Comparison of ENCODE assay signal across 34 mouse cellular contexts in the genomic region with DNA sequence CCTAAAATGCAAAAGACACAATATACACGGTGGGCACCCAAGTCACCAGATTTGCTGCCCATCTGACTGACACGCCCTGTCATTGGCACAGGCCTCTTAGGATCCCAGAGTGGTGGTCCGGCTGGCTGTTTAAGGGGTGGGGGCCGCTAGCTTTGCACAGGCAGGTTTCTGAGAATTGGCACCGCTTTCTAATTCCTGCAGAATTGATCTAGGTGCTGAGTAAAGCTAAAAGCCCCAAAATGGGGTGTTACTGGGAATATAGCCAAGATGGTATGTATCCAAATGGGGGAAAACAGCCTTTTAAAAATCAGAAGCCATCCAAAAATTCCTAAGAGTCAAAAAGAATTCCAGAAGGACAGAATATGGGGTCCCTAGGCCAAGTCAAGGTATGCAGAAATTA. TPM values are rescaled to one million over a fixed set of nuclear protein-coding genes. Genes with fewer than 3 reads are reported as not detected.
A peak's percentile ranks its signal among the peaks of the same experiment; 100 is the strongest.
DNase-seq lines count a peak whose midpoint lies in the region; ATAC-seq and TF ChIP-seq lines count a peak whose summit lies in the region.
"Had no signal": no experiment of that assay in that cellular context is flagged by ENCODE, and none has a peak within 500 bp of the region (broad histone marks: within the 10 kb centered on the region; RNA-seq: fewer than 3 reads in every experiment).

No protein-coding gene starts in this region.

- H3K4me1 ChIP-seq in midbrain, embryonic 10.5 days = peaks cover 56% of the 10 kb centered on the region
- H3K4me1 ChIP-seq in midbrain, postnatal 0 days (ENCODE audit: insufficient read depth, low read length) = 0 out of 2 replicates have a peak, but pooled peaks cover 2% of the 10 kb centered on the region
- H3K4me1 ChIP-seq in embryonic facial prominence, embryonic 11.5 days (ENCODE audit: control insufficient read depth, insufficient read depth, low read length) = no peaks in the 10 kb centered on the region; the same call in 1 of the 2 replicates
- H3K4me1 ChIP-seq in forebrain, embryonic 13.5 days = peaks cover 60% of the 10 kb centered on the region
- H3K4me1 ChIP-seq in midbrain, embryonic 13.5 days (replicated peaks) = peaks cover 32% of the 10 kb centered on the region

- peaks cover 100% of the 10 kb centered on the region for H3K27me3 ChIP-seq in midbrain, embryonic 10.5 days (ENCODE audit: low read depth, poor library complexity, severe bottlenecking)
- H3K27me3 ChIP-seq in midbrain, postnatal 0 days (ENCODE audit: insufficient read depth, low read length) = peaks cover 83% of the 10 kb centered on the region
- peaks cover 76% of the 10 kb centered on the region for H3K27me3 ChIP-seq in embryonic facial prominence, embryonic 11.5 days (ENCODE audit: control insufficient read depth, insufficient read depth, low read length)
- peaks cover 86% of the 10 kb centered on the region for H3K27me3 ChIP-seq in forebrain, embryonic 13.5 days
- peaks cover 98% of the 10 kb centered on the region for H3K27me3 ChIP-seq in midbrain, embryonic 13.5 days

- no peaks in the 10 kb centered on the region for H3K36me3 ChIP-seq in midbrain, embryonic 10.5 days
- no peaks in the 10 kb centered on the region for H3K36me3 ChIP-seq in midbrain, postnatal 0 days (ENCODE audit: insufficient read depth, low read length)
- H3K36me3 ChIP-seq in embryonic facial prominence, embryonic 11.5 days (replicated peaks; ENCODE audit: control insufficient read depth, insufficient read depth, low read depth, low read length) = no peaks in the 10 kb centered on the region
- no peaks in the 10 kb centered on the region for H3K36me3 ChIP-seq in forebrain, embryonic 13.5 days (ENCODE audit: poor library complexity, severe bottlenecking)
- no peaks in the 10 kb centered on the region for H3K36me3 ChIP-seq in midbrain, embryonic 13.5 days
- H3K36me3 ChIP-seq: G1E; heart, embryonic 13.5 days; kidney, embryonic 15.5 days; limb, embryonic 12.5 days; lung, embryonic 15.5 days had no signal

- no peak overlapping the region for H3K4me2 ChIP-seq in midbrain, postnatal 0 days (ENCODE audit: low read depth, low read length, poor library complexity, severe bottlenecking)
- H3K4me2 ChIP-seq in embryonic facial prominence, embryonic 11.5 days (ENCODE audit: low read depth, low read length) = 0 out of 2 replicates have a peak overlapping the region, but pooled peaks have one; percentile 20
- H3K4me2 ChIP-seq in forebrain, embryonic 13.5 days = peak overlapping the region; percentile 77
- 0 out of 2 replicates have a peak overlapping the region, but pooled peaks have one; percentile 6 for H3K4me2 ChIP-seq in midbrain, embryonic 13.5 days (replicated peaks)
- H3K4me2 ChIP-seq: heart, embryonic 13.5 days; kidney, embryonic 15.5 days; limb, embryonic 12.5 days; liver, embryonic 11.5 days; lung, embryonic 15.5 days had no signal

- no peak overlapping the region for H3K27ac ChIP-seq in midbrain, embryonic 10.5 days (replicated peaks)
- H3K27ac ChIP-seq in midbrain, postnatal 0 days (ENCODE audit: low read depth, low read length) = no peak overlapping the region
- no peak overlapping the region for H3K27ac ChIP-seq in embryonic facial prominence, embryonic 11.5 days (replicated peaks; ENCODE audit: low read depth, low read length)
- peak overlapping the region; percentile 87 for H3K27ac ChIP-seq in forebrain, embryonic 13.5 days
- H3K27ac ChIP-seq in midbrain, embryonic 13.5 days = no peak overlapping the region
- H3K27ac ChIP-seq: gastrocnemius, adult 2 months; heart, adult 2 months; heart, embryonic 13.5 days; kidney, embryonic 15.5 days; layer of hippocampus, adult 2 months; left cerebral cortex, adult 2 months; limb, embryonic 12.5 days; lung, embryonic 15.5 days had no signal

- DNase-seq in midbrain, embryonic 10.5 days (ENCODE audit: low spot score) = peak; percentile 37
- no peak for DNase-seq in midbrain, postnatal 0 days (ENCODE audit: low spot score)
- DNase-seq in embryonic facial prominence, embryonic 11.5 days (ENCODE audit: low spot score) = no peak
- no peak for DNase-seq in thymus, adult 18-20 months
- DNase-seq in lung, postnatal 10 days = no peak
- DNase-seq: adrenal gland, adult 8-10 months; cerebellum, adult 9-11 months; gastrocnemius, adult 2 months; gastrocnemius, postnatal 36 days; heart, adult 2 months; heart, postnatal 10 days; kidney, adult 18-20 months; kidney, postnatal 36 days; lung, postnatal 36 days had no signal

- no peaks in the 10 kb centered on the region for H3K9me3 ChIP-seq in midbrain, embryonic 10.5 days (replicated peaks)
- H3K9me3 ChIP-seq in midbrain, postnatal 0 days (ENCODE audit: low read length) = no peaks in the 10 kb centered on the region
- H3K9me3 ChIP-seq in embryonic facial prominence, embryonic 11.5 days (replicated peaks; ENCODE audit: control insufficient read depth, low read length) = no peaks in the 10 kb centered on the region
- no peaks in the 10 kb centered on the region for H3K9me3 ChIP-seq in forebrain, embryonic 13.5 days (replicated peaks)
- no peaks in the 10 kb centered on the region for H3K9me3 ChIP-seq in midbrain, embryonic 13.5 days
- H3K9me3 ChIP-seq: heart, embryonic 13.5 days; kidney, embryonic 15.5 days; limb, embryonic 12.5 days; lung, embryonic 15.5 days; megakaryocyte, embryonic 14.5 days had no signal

- 12% methylated on average over 5 of the region's 5 CpGs for WGBS in midbrain, embryonic 10.5 days
- 22% methylated on average over 5 of the region's 5 CpGs for WGBS in midbrain, postnatal 0 days
- 16% methylated on average over 5 of the region's 5 CpGs for WGBS in embryonic facial prominence, embryonic 11.5 days
- WGBS in forebrain, embryonic 13.5 days = 17% methylated on average over 5 of the region's 5 CpGs
- WGBS in midbrain, embryonic 13.5 days = 11% methylated on average over 5 of the region's 5 CpGs

- peak overlapping the region; percentile 43; the same call in 1 of the 2 replicates for H3K4me3 ChIP-seq in midbrain, embryonic 10.5 days
- no peak overlapping the region for H3K4me3 ChIP-seq in midbrain, postnatal 0 days (ENCODE audit: low read depth, low read length)
- H3K4me3 ChIP-seq in embryonic facial prominence, embryonic 11.5 days (ENCODE audit: low read depth, low read length) = peak overlapping the region; percentile 15
- H3K4me3 ChIP-seq in forebrain, embryonic 13.5 days = peak overlapping the region; percentile 57
- H3K4me3 ChIP-seq in midbrain, embryonic 13.5 days (replicated peaks) = peak overlapping the region; percentile 31
- H3K4me3 ChIP-seq: gastrocnemius, adult 2 months; heart, adult 2 months; heart, embryonic 13.5 days; kidney, embryonic 15.5 days; layer of hippocampus, adult 2 months; left cerebral cortex, adult 2 months; limb, embryonic 12.5 days; lung, embryonic 15.5 days; megakaryocyte, embryonic 14.5 days had no signal

- no peak for ATAC-seq in midbrain, postnatal 0 days (ENCODE audit: low FRiP score)
- ATAC-seq in embryonic facial prominence, embryonic 11.5 days (replicated peaks; ENCODE audit: insufficient number of reproducible peaks, low FRiP score, low TSS enrichment, low read depth) = no peak
- no peak for ATAC-seq in forebrain, embryonic 13.5 days
- no peak for ATAC-seq in midbrain, embryonic 13.5 days
- ATAC-seq in granulocyte monocyte progenitor cell, adult 5-6 weeks (replicated peaks; ENCODE audit: poor library complexity, severe bottlenecking) = no peak
- ATAC-seq: hindbrain, embryonic 16.5 days had no signal

- H3K9ac ChIP-seq in midbrain, postnatal 0 days (replicated peaks; ENCODE audit: low read length, poor library complexity, severe bottlenecking) = no peak overlapping the region
- H3K9ac ChIP-seq in embryonic facial prominence, embryonic 11.5 days (replicated peaks; ENCODE audit: low read length) = no peak overlapping the region; the same call in 1 of the 2 replicates
- H3K9ac ChIP-seq in forebrain, embryonic 13.5 days = peak overlapping the region; percentile 89
- no peak overlapping the region for H3K9ac ChIP-seq in midbrain, embryonic 13.5 days (replicated peaks)
- H3K9ac ChIP-seq: heart, embryonic 13.5 days; kidney, embryonic 15.5 days; limb, embryonic 12.5 days; lung, embryonic 15.5 days had no signal

- TF ChIP-seq CTCF in midbrain, postnatal 0 days (IDR thresholded peaks at IDR 0.05) = no peak

RNA-seq across cellular contexts. Expression of a gene that starts 2.0 kb away (rescaled TPM):
- 0.11 TPM in 1 of 2 replicates, not detected in the other for polyA plus RNA-seq in midbrain, embryonic 10.5 days (2016; fragmentation: Nextera tagmentation; extraction: Ambion mirVana)
- total RNA-seq in midbrain, postnatal 0 days (2014; rRNA removed) = not detected in 2 replicates
- polyA plus RNA-seq in midbrain, postnatal 0 days (2015; fragmentation: Nextera tagmentation; extraction: Ambion mirVana) = 0.91 and 2.2 TPM in 2 replicates
- polyA plus RNA-seq in embryonic facial prominence, embryonic 11.5 days (2014; fragmentation: Nextera tagmentation; extraction: Ambion mirVana) = 2.2 and 2.6 TPM in 2 replicates
- polyA plus RNA-seq in forebrain, embryonic 13.5 days (2015; fragmentation: Nextera tagmentation; extraction: Ambion mirVana) = 0.90 and 1.0 TPM in 2 replicates
- 0.32 and 0.40 TPM in 2 replicates for polyA plus RNA-seq in midbrain, embryonic 13.5 days (2015; fragmentation: Nextera tagmentation; extraction: Ambion mirVana)
- not detected in 2 replicates for total RNA-seq in granulocyte monocyte progenitor cell, adult 5-6 weeks (2014; fragmentation: Nextera tagmentation)
- not detected in 2 replicates for total RNA-seq in granulocyte monocyte progenitor cell, adult 5-6 weeks (2017)
- total RNA-seq: adrenal gland, adult 8-10 months; common myeloid progenitor, adult 5-6 weeks; G1E; gastrocnemius, adult 2 months; gastrocnemius, postnatal 36 days; heart, adult 2 months; heart, postnatal 10 days; hematopoietic stem cell, adult 5-6 weeks had no signal
- polyA plus RNA-seq: G1E; heart, adult 2 months; heart, embryonic 13.5 days; hindbrain, embryonic 16.5 days; intestine, embryonic 14.5 days; kidney, embryonic 15.5 days; limb, embryonic 12.5 days; liver, embryonic 11.5 days; liver, embryonic 16.5 days; lung, embryonic 15.5 days; neural tube, embryonic 11.5 days had no signal

RNA-seq across cellular contexts. Expression of a gene that starts 51.1 kb away (rescaled TPM):
- not detected in 2 replicates for polyA plus RNA-seq in midbrain, embryonic 10.5 days (2016; fragmentation: Nextera tagmentation; extraction: Ambion mirVana)
- not detected in 2 replicates for total RNA-seq in midbrain, postnatal 0 days (2014; rRNA removed)
- not detected in 2 replicates for polyA plus RNA-seq in midbrain, postnatal 0 days (2015; fragmentation: Nextera tagmentation; extraction: Ambion mirVana)
- polyA plus RNA-seq in embryonic facial prominence, embryonic 11.5 days (2014; fragmentation: Nextera tagmentation; extraction: Ambion mirVana) = not detected in 2 replicates
- not detected in 2 replicates for polyA plus RNA-seq in forebrain, embryonic 13.5 days (2015; fragmentation: Nextera tagmentation; extraction: Ambion mirVana)
- polyA plus RNA-seq in midbrain, embryonic 13.5 days (2015; fragmentation: Nextera tagmentation; extraction: Ambion mirVana) = not detected in 2 replicates
- total RNA-seq in granulocyte monocyte progenitor cell, adult 5-6 weeks (2014; fragmentation: Nextera tagmentation) = not detected in 2 replicates
- total RNA-seq in granulocyte monocyte progenitor cell, adult 5-6 weeks (2017) = not detected in 2 replicates
- total RNA-seq: adrenal gland, adult 8-10 months; common myeloid progenitor, adult 5-6 weeks; gastrocnemius, adult 2 months; gastrocnemius, postnatal 36 days; heart, adult 2 months; heart, postnatal 10 days; hematopoietic stem cell, adult 5-6 weeks; layer of hippocampus, adult 2 months; layer of hippocampus, postnatal 14 days; left cerebral cortex, adult 2 months; left cerebral cortex, postnatal 25 days had no signal
- polyA plus RNA-seq: G1E; heart, adult 2 months; heart, embryonic 13.5 days; intestine, embryonic 14.5 days; kidney, embryonic 15.5 days; limb, embryonic 12.5 days; liver, embryonic 11.5 days; liver, embryonic 16.5 days; lung, embryonic 15.5 days; neural tube, embryonic 11.5 days had no signal
